Mouse (Mus musculus) lung, adult 2 months (tissue): ENCODE measurements around the gene Ryr2. TPM values are rescaled to one million over a fixed set of nuclear protein-coding genes. Genes with fewer than 3 reads are reported as not detected.
"Not testable (repeated sequence)": the region's sequence is repeated elsewhere in the genome, so short reads cannot be mapped to it uniquely, and the experiment has no call there.

Source experiments
- DNase-seq: peaks from one replicate; pipeline ENCODE4 v3.0.0; 2022
- H3K4me1 ChIP-seq: fragments of 200-500 bp; 2 replicates; pipeline ENCODE4 v1.6.1; 2011; ENCODE audit warnings: low read length; ENCODE audit not compliant: control insufficient read depth, insufficient read depth
- H3K4me3 ChIP-seq: fragments of 200-500 bp; replicated peaks from 2 replicates; pipeline ENCODE3; 2011; ENCODE audit warnings: low read depth, mild to moderate bottlenecking, control low read depth, low read length; ENCODE audit errors: extremely low read depth
- CTCF ChIP-seq: fragments of 200-500 bp; IDR thresholded peaks from 2 replicates; pipeline ENCODE4 v1.5.1; 2011; ENCODE audit warnings: mild to moderate bottlenecking, low read length, control low read depth; ENCODE audit not compliant: insufficient read depth
- POLR2A ChIP-seq: fragments of 200-500 bp; IDR thresholded peaks from 2 replicates; pipeline ENCODE4 v1.6.1; 2011; ENCODE audit warnings: low read depth, mild to moderate bottlenecking, control low read depth, low read length, borderline replicate concordance; ENCODE audit errors: extremely low read depth
- WGBS: fragments of 180-500 bp; shearing (Covaris S2); methylation state at CpG from one replicate; pipeline ENCODE4 v1.1.7; 2018; 5-methylcytosine and 5-hydroxymethylcytosine counted together
- polyA plus RNA-seq: library from polyadenylated mRNA; depleted of rRNA; stranded (reverse); fragments of >200 nt; gene quantifications from 2 replicates; pipeline ENCODE4 v1.2.3, GENCODE M21; 2012

The Ryr2 gene
- polyA plus RNA-seq, 1 experiment = 4.1 TPM

DNA sequence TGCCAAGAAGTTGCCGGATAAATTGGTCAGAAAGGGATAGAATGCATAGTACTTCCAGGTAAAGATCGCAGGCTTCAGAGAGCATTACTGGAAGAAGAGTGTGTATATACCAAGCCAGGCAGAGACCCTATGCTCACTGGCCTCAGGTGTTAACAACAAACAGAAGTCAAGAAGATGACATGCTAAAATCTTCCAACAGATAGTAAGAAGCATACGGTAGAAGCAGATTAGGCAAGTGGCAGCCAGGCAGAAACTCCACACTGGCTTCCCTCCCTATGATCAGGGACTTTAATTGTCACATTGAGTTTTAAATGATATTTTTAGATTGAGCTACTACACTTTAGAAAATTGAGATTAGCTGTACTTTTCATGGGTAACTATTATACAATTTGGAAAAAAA is 268.9 kb downstream of the Ryr2 start:
- TF ChIP-seq CTCF (no peak), POLR2A (no peak)
- no peak for DNase-seq
- WGBS = 96% methylated on average over 3 of the region's 3 CpGs
- H3K4me1 ChIP-seq = no peaks in the 10 kb centered on the region
- H3K4me3 ChIP-seq = no peak overlapping the region

DNA sequence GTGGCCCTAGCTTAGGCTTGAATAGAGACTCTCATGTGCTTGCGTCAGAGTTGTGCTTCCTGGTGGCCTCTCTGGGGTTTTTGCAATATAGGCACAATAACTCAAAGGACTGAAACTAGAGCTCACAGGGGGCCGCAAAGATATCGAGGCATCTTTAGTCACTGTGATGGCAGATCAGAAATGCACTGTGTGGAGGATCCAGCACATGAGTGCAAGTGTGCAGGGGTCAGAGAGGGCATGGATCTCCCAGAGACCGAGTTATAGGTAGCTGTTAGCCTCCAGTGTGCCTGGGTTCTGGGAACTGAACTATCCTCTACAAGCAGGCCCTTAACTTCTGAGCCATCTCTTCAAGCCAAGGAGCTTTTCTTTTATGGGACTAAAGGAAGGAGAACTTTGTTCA is 269.6 kb downstream of the Ryr2 start:
- no peak for DNase-seq
- WGBS = 83% methylated on average over 4 of the region's 4 CpGs
- no peaks in the 10 kb centered on the region for H3K4me1 ChIP-seq
- TF ChIP-seq POLR2A = no peak
- TF ChIP-seq CTCF = no peak
- H3K4me3 ChIP-seq = no peak overlapping the region

DNA sequence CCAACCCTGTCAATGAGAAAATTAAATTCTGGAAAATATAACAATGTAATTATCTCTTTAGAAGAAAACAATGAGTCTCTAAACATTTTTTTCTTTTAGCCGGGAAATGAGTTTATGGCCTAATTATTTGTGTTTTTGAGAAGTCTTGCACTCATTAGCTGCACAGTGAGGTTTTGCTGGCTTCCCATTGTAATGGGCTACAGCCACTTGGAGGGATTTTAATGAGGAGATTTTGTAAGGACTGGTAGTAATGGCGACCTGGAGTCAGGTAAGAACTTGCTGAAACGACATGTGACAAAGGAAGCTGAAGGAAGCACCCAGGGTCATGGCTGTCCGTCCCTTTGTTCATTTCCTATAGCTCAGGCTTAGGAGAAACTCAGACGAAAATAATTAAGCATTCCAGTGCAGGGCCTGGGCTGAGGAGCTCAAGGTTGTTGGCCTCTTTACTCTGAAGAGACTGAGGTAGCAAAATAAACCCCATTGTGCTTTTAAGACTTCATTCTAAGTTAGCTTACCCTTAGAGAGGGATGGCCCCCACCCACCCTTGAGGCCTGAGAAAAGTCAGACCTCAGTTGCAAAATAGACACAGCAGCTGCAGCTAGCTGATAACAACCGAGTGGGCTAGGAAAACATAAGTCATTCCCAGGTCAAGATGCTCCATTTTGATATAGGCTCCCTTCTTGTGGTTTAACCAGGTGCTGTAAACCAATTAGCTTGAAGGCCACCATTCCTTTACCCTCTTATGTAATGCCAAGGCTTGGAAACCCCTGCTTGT is 270.3 kb downstream of the Ryr2 start:
- Histone ChIP-seq H3K4me3 (no peak overlapping the region), H3K4me1 (no peaks in the 10 kb centered on the region)
- no peak for DNase-seq
- 58% methylated on average over 6 of the region's 6 CpGs for WGBS
- TF ChIP-seq POLR2A (no peak), CTCF (no peak)

DNA sequence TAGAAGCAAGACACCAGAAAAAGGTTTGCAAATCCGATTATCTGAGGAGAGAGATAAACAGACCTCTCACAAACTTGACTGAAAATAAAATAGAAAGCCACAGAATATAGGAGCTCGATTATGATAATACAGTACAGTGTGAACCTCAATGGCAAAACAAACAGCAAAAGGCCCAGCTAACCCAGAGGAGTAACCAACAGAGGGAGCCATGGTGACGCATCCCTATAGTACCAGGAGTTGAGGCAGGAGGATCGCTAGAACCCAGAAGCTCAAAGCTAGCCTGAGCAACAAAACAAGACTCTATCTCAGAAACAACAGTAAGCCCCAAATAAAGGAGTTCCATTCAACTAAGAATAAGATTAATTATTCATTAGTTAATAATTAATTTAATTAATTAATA is 275.5 kb downstream of the Ryr2 start:
- H3K4me3 ChIP-seq = no peak overlapping the region
- DNase-seq = no peak
- no peaks in the 10 kb centered on the region for H3K4me1 ChIP-seq
- TF ChIP-seq CTCF (no peak), POLR2A (no peak)
- WGBS = 82% methylated on average over 4 of the region's 4 CpGs

DNA sequence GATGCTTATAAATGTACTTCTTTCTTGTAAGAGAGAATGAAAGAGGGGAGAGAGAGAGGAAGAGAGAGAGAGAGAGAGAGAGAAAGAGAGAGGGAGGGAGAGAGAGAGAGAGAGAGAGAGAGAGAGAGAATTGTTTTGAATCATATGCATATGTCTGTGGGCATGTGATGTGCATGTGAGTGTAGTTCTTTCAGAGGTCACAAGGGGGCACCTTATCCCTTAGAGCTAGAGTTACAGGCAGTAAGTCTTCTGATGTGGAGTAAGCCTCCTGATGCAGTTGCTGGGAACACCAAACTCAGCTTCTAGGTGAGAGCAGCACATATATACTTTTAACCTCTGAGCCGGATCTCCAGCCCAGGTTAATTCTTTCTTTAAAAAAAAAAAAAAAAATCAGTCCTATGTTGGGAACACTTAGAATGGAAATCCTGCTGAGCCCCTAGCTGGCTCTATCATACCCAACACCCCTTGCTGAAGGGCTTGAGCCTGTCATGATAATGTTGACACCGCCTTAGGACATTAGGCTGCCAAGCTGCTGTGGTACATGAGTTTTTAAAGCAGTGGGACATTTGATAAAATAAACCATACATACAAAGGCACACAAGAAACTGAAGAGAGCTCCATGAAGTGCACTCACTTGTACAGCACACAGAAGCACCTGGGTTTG is 281.1 kb downstream of the Ryr2 start:
- no peak for TF ChIP-seq POLR2A
- no peak for TF ChIP-seq CTCF

DNA sequence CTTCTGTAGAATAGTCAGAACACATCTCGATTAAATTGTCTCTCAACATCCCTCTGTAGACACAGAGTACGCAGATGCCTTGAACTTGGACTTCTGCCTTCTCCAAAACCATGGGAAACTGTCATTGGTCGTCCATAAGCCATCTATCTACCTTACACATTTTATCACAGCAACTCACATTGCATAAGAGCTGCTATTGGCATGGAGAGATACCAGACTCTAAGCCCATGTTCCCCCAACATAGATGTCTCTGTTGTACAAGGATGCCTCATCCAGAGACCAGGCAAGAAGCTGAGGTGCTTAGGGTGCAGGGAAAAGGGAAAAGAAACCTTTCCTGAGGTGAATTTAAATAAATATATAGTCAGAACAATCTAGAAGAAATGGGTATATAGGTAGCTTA is 288.0 kb downstream of the Ryr2 start:
- no peak for TF ChIP-seq CTCF
- TF ChIP-seq POLR2A = no peak
- 64% methylated on average over 3 of the region's 3 CpGs for WGBS
- Histone ChIP-seq H3K4me1 (no peaks in the 10 kb centered on the region), H3K4me3 (no peak overlapping the region)
- DNase-seq = no peak

More for the DNA sequence above, 281.1 kb downstream of the Ryr2 start:
- 91% methylated on average over 2 of the region's 2 CpGs for WGBS
- no peaks in the 10 kb centered on the region for H3K4me1 ChIP-seq
- H3K4me3 ChIP-seq = no peak overlapping the region
- DNase-seq = no peak

DNA sequence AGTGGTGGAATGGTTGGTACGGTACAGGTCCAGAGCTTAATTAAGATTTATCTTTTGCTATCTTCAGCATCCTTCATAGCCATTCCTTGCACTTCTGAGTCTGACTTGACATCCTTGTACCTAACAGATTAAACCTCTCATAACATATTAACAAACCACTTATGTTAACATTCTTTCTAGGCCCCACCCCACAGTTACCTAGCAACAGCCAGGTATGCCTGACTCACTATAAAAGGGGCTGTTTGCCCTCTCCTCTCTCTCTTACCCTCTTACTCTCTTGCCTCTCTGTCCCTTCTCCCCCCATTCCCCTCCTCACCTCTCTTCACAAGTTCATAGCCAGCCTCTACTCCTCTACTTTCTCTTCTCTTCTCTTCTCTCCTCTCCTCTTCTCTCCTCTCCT is 297.4 kb downstream of the Ryr2 start:
- WGBS = 50% methylated on average over 1 of the region's 1 CpGs
- DNase-seq, H3K4me3 ChIP-seq, H3K4me1 ChIP-seq: not testable (repeated sequence)

DNA sequence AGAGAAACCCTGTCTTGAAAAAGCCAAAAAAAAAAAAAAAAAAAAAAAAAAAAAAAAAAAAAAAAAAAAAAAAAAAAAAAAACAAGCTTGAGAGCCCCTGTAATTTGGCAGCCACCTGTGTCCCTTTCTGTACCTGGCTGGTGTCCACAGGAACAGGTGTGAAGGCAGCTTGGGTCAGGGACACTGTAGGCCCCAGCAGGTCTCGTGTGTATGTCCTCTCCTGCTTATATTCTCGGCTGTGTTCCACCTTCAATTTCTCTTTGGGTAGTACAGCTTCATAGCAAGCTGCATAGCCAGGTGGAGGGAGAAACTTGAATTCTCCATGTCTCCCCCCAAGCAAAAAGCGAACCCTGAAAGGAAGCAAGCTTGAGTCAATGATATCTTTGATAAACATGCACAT is 314.2 kb downstream of the Ryr2 start:
- DNase-seq = no peak
- H3K4me3 ChIP-seq = no peak overlapping the region
- H3K4me1 ChIP-seq = no peaks in the 10 kb centered on the region
- 88% methylated on average over 3 of the region's 3 CpGs for WGBS
- no peak for TF ChIP-seq POLR2A
- TF ChIP-seq CTCF = no peak

DNA sequence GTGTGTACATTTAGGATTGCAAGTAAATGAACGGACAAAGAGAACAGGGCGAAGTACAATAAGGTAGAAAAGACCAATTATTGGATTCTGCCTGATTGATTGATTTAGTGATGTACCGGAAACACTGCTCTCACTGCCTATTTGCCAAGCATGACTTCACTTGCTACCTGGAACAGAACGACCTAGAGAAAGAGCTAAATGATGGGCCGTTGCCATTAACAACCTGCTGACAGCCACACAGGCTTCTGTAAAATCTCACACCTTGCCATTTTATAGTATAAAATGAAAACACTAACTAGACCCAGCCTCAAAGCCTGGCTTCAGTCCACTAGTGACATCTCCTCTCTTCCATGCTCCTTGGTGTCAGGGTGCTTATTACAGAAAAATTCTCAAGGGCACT is 316.2 kb downstream of the Ryr2 start:
- Histone ChIP-seq H3K4me3 (no peak overlapping the region), H3K4me1 (no peaks in the 10 kb centered on the region)
- TF ChIP-seq POLR2A = no peak
- no peak for TF ChIP-seq CTCF
- WGBS = 79% methylated on average over 5 of the region's 5 CpGs
- DNase-seq = no peak

DNA sequence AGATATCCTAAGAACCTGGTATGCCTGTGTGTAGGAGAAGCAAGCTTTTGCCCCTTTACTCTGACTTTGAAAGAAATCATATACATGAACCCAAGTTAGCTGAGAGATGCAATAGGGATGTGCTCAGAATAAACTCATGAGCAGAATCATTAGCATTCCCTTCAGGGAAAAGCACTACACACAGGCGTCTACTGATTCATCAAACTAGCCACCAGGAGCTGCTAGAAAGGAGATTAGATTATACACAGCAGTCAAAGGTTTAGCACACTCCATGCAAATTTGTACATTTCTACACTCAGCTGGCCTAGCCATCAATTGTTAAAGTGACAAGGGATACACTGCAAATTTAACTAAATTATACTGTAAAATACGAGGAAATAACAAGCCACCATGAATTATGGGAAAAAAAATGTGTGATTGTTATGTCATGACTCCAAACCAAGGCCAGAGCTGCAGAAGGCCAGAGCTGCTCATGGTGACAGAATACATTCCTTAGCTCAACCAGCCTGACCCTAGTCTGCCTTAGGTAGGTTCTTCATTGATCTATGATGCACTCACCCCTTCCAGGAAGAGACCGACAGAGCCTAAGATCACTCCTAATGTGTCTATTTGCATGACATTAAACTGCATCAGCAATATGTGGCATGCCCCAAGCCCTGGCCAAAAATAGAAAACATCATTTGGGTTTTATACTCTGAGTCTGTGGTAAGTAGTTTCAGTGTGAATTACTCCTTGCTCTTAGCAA is 324.2 kb downstream of the Ryr2 start:
- H3K4me3 ChIP-seq = no peak overlapping the region
- WGBS = 70% methylated on average over 3 of the region's 3 CpGs

More for the DNA sequence above, 324.2 kb downstream of the Ryr2 start:
- no peak for DNase-seq
- no peaks in the 10 kb centered on the region for H3K4me1 ChIP-seq
- TF ChIP-seq POLR2A = no peak
- no peak for TF ChIP-seq CTCF
